13 mouse cellular contexts compared by ENCODE assay signal in the genomic region with DNA sequence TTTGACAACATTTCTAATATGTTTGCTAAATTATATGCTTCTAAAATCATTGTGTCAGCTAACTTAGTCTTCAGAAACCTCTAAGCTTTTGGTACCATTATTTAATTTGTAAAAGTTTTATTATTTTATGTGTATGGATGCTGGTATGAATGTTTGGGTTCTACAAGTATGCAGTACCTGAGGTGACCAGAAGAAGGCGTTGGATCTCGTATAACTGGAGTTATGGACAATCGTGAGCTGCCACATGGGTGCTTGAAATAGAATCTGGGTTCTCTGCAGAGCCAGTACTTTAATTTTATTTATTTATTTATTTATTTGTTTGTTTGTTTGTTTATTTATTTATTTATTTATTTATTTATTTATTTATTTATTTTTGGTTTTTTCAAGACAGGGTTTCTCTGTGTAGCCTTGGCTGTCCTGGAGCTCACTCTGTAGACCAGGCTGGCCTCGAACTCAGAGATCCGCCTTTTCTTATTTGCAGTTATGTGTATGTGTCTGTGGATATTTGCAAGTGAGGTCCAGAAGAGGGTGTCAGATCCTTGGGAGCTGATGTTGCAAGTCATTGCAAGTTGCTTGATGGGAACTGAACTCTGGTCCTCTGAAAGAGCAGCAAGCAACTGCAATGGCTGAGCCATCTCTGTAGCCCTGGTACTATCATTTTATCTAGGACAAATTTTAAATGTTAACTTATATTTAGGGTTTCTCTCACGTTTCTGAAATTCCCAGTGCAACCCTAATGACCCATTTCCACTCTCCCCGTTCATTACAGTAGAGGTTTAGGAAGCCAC. TPM values are rescaled to one million over a fixed set of nuclear protein-coding genes. Genes with fewer than 3 reads are reported as not detected.
DNase-seq lines count a peak whose midpoint lies in the region; ATAC-seq and TF ChIP-seq lines count a peak whose summit lies in the region.
"Had no signal": no experiment of that assay in that cellular context is flagged by ENCODE, and none has a peak within 500 bp of the region (broad histone marks: within the 10 kb centered on the region; RNA-seq: fewer than 3 reads in every experiment).

No protein-coding gene starts in this region.

- H3K27ac ChIP-seq in lung, embryonic 14.5 days (ENCODE audit: low read depth) = no peak overlapping the region
- H3K27ac ChIP-seq: limb, embryonic 15.5 days had no signal

- H3K4me1 ChIP-seq in lung, embryonic 14.5 days (ENCODE audit: insufficient read depth) = no peaks in the 10 kb centered on the region
- H3K4me1 ChIP-seq: limb, embryonic 15.5 days had no signal

- H3K9ac ChIP-seq in lung, embryonic 14.5 days = no peak overlapping the region
- H3K9ac ChIP-seq: limb, embryonic 15.5 days had no signal

- peak; percentile 32; the same call in 1 of the 2 replicates for TF ChIP-seq CTCF in lung, embryonic 14.5 days (IDR thresholded peaks at IDR 0.05; ENCODE audit: low read depth)

- peak; percentile 61 for DNase-seq in CD4-positive, CD25-positive, alpha-beta regulatory T cell, adult 2 months (ENCODE audit: low read depth, low spot score)
- peak; percentile 17 for DNase-seq in lung, embryonic 14.5 days
- DNase-seq in lung, postnatal 36 days = no peak
- DNase-seq in ES-CJ7 (ENCODE audit: low read depth, low spot score) = peak; percentile 70
- peak; percentile 69 for DNase-seq in induced T-regulatory cell, adult 2 months (ENCODE audit: low read depth)
- no peak for DNase-seq in left cerebral cortex, postnatal 4 days
- no peak for DNase-seq in gastrocnemius, postnatal 36 days
- DNase-seq: cerebellum, adult 18-20 months; embryo, embryonic 11 days; heart, postnatal 14 days; kidney, postnatal 14 days had no signal

- no peaks in the 10 kb centered on the region for H3K36me3 ChIP-seq in lung, embryonic 14.5 days (ENCODE audit: insufficient read depth)
- H3K36me3 ChIP-seq: limb, embryonic 15.5 days had no signal

- intact Hi-C loops in left cerebral cortex, postnatal 4 days (cut with DNase I) = no loop called here
- intact Hi-C loops in gastrocnemius, postnatal 36 days (cut with DNase I) = no loop called here

- 70% methylated on average over 7 of the region's 7 CpGs for WGBS in lung, embryonic 14.5 days

- ATAC-seq in CD4-positive, CD25-positive, alpha-beta regulatory T cell, adult 4 months = no peak
- ATAC-seq in lung, embryonic 14.5 days (ENCODE audit: insufficient read depth) = no peak

- H3K4me3 ChIP-seq in lung, embryonic 14.5 days (ENCODE audit: low read depth, low read length) = no peak overlapping the region
- H3K4me3 ChIP-seq: limb, embryonic 15.5 days had no signal

- no peaks in the 10 kb centered on the region for H3K9me3 ChIP-seq in lung, embryonic 14.5 days (ENCODE audit: low read depth, low read length)
- H3K9me3 ChIP-seq: limb, embryonic 15.5 days had no signal

- H3K4me2 ChIP-seq in lung, embryonic 14.5 days = no peak overlapping the region
- H3K4me2 ChIP-seq: limb, embryonic 15.5 days had no signal

- H3K27me3 ChIP-seq in lung, embryonic 14.5 days (ENCODE audit: insufficient read depth, low read length) = no peaks in the 10 kb centered on the region
- H3K27me3 ChIP-seq: limb, embryonic 15.5 days had no signal

RNA-seq across cellular contexts. Expression of gene Ezh2, which starts 40.3 kb away (rescaled TPM):
- 10 to 100 TPM; 36.2 to 43.3 TPM for polyA plus RNA-seq in CD4-positive, CD25-positive, alpha-beta regulatory T cell, adult 4 months (2017; shearing (Covaris generic))
- polyA plus RNA-seq in lung, embryonic 14.5 days (2014; fragmentation: Nextera tagmentation; extraction: Ambion mirVana) = 102 TPM in 2 replicates
- total RNA-seq in left cerebral cortex, postnatal 4 days (2021) = 10 to 100 TPM; 65.4 to 69.6 TPM
- 1 to 10 TPM; 6.7 to 8.2 TPM for total RNA-seq in gastrocnemius, postnatal 36 days (2021)

Comparison
In these comparisons a context has a peak if more than half of its experiments do, and no peak if none do; other contexts are left out.
1. DNase-seq: peak in CD4-positive, CD25-positive, alpha-beta regulatory T cell, adult 2 months (single experiment), lung, embryonic 14.5 days (single experiment), ES-CJ7 (single experiment) and induced T-regulatory cell, adult 2 months (single experiment); none in lung, postnatal 36 days (single experiment), left cerebral cortex, postnatal 4 days (single experiment) and gastrocnemius, postnatal 36 days (0 of 2).
2. RNA of gene Ezh2, which starts 40.3 kb away (total RNA-seq): 65.4 to 69.6 TPM in left cerebral cortex, postnatal 4 days; 6.7 to 8.2 TPM in gastrocnemius, postnatal 36 days; every median in the first group is over 4 times any median in the second.